Mouse (Mus musculus): ENCODE results near the gene Zbtb7a. TPM values are rescaled to one million over a fixed set of nuclear protein-coding genes. Genes with fewer than 3 reads are reported as not detected.

Zbtb7a gene
- polyA plus RNA-seq (2017; shearing (Covaris generic)), result 43.0 TPM

DNA sequence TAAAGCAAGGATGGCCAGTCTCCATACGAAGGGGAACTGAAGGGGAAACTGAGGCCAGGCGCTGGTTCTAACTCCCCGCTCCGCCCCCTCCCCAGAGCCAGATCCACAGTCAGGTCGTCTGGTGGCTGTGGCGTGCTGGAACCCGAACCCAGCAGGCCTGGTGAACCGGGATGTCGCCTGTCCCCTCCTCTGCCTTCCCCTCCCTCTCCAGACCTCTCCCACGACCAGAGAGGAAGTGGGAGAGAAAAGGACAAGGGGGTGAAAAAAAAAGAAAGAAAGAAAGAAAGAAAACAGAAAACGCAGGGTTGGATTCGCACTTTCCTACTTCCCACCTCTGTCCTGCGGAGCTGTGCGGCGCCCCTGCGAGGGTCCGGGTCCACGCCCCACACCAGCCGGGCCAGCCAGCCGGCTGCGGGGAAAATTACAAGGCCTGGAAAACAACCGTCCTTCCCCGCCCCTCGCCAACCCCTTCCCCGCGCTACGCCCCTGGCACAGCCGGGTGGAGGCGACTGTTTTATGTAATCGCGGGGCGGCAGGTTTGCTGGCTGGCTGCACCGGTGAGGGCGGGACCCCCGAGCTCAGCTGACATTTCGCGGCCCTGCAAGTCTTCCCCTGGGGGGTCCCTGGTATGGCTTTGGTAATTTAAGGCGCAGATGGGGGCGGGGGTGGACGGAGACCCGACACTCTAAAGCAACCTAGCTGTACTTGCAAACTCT, at the start of gene Zbtb7a:
TSS of gene Zbtb7a (plus strand) at position 255 of the 716 bp plus-strand sequence.

DNA sequence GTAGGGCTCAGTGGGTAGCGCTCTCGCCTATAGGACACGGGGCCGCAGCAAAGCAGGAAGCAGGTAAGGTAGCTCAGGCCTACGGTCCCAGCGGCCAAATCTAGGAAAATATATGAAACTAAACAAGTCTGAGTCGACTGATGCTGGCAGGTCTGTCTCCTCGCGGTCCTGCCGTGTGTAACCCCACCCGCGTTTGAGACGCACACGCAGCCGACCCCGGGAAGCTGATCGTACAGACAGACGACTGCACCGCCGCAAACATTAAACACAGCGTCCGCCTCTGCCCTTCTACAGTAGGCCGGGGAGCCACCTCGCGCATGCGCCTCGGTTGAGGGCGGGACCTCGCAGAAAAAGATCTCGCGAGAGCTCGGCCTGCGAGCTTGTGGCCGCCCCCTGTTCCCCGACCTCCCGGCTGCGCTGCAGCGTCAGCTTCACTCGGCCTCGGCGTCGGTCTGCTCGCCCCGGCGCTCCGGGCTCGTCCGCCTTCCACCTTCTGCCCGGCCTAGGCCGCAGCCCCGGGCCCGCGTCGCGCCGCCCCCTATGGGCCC, 29.4 kb upstream of the Zbtb7a start, which contains the start of gene Map2k2:
TSS of gene Map2k2 (plus strand) at position 351 of the 548 bp plus-strand sequence.

DNA sequence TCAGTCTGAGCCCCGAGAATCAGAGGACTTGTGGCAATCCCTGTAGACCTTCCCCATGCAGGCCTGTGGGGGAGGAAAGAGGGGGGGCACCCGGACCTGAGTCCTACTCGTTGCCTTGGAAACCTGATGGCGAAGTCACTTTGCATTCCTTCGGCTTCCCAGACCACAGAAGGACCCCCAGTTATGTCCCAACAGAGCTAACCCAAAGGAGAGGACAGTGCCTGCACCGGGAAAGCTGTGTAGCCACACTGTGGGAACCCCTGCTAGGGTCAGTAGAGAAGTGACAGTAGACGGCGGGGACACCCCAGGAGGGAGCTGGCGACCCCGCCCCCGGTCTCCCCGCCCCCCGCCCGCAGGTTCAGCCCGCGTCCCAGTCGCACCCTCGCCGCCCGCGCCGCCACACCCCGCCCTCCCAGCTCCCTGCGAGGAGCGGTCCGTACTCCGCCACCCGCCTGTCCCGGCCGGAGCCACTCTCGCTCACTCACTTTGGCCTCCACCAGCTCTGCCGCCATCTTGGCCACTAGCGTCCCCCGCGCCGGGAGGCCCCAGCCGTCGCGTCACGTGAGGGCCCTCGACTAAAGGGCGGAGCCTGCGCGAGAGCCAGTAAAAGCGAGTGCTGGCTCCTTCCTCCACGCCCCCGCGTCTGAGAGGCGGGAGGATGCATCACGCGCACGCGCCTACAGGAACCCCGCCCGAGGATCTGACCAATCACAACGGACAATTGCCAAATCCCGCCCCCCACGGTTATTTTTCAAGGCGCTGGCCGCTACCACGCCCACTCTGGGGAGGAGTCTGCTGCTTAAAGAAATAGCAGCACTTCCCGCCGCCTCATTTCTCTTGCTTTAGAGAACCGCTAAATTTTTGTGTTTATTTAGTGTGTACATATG, 32.4 kb downstream of the Zbtb7a start, which contains the start of gene Pias4:
TSS of gene Pias4 (minus strand) at position 724 of the 887 bp plus-strand sequence.

DNA sequence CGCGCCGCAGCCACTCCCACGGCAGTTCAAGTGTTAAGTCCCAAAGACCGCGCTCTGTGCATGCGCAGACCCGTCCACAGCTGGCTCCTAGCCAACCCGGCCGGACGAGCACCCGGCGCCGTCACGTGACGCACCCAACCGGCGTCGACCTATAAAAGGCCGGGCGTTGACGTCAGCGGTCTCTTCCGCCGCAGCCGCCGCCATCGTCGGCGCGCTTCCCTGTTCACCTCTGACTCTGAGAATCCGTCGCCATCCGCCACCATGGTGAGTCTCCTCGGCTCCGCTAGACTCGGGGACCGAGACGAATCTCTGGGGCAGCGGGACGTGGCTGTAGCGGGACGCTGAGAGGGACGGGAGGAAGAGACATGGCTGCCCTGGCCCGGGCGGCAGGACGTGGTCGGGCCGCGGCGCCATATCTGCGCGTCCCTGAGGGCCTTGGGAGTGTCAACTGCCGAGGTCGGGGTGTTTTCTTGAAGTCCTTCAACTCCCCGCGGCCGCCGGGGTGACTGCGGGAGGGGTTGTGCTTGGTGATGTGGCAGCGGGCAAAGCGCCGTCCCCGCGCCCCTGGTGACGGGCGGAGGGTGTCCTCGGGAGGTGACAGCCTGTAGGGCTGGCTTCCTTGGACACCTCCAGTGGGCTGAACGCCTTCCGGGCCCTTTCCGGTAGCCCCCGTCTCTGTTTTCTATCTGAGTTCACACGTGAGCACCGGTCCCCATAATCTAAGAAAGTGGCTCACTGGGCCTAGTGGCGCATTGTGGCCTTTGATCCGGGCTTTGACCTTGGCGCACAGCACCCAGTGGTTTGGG, 41.6 kb downstream of the Zbtb7a start, which contains the start of gene Eef2:
TSS of gene Eef2 (plus strand) at position 166 of the 806 bp plus-strand sequence.

DNA sequence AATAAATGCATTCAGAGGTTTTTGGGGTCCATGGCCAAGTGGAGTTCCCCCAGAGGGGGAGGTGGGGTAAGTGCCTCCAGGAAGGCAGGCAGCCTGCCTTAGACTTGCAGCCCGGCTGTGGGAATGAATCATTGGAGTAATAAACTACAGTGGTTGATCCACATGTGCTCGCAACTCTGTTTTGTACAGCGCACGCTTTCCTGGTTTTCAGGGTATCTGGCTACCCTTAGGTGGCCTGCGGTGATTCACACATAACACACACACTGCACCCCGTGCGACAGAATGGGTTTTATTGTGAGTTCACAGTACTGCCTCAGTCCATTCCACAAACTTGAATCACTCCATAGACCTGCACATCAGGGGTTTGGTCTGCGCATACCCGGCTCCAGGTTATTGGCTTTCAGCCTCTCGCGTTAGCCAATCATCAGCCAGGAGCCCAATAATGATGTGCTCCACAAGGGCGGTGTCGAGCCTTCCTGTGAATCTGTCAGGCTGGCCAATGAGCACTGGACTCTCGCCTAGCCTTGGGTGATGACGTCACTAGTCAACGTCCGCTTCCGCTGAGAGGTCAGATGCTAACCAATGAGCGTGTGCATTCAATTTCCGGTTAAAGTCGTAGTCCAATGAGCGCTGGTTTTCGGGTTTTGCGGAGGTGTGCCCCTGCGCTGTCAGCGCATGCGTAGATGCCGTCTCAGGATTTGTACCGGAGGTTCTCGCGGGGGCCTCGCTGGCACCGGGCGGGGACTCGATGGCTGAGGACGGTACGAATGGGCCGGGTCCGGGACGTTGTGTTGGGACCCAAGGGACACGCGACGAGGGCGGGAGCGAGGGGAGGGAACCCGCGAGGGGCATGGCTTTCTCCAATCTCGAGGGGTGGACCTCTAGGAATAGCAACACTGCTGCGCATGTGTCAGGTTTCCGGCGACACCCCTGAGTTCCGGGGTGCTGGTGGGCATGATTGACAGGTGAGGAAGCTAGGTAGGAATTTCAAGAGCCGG, 47.6 kb downstream of the Zbtb7a start, which contains the start of gene Dapk3:
TSS of gene Dapk3 (plus strand) at position 670 of the 998 bp plus-strand sequence.

DNA sequence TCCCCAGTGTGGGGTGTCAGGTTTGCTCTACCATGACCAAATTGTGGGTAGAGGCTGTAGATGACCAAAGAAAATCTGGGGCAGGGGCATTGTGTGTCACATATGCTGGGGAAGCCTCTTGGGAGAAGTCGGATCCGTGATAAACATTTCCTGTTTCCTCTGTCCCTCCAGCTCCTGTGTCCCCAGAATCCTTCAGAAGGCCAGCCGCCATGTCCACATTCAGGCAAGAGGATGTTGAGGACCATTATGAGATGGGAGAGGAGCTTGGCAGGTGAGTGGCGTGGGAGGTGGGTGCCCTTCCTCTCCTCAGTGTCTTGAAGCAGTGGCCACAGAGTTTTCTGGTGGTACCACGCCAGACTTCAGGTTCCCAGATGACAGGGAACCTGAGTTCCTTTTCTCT, 48.8 kb downstream of the Zbtb7a start, which contains the start of gene 4930442H23Rik:
TSS of gene 4930442H23Rik (minus strand) at position 45 of the 400 bp plus-strand sequence.

DNA sequence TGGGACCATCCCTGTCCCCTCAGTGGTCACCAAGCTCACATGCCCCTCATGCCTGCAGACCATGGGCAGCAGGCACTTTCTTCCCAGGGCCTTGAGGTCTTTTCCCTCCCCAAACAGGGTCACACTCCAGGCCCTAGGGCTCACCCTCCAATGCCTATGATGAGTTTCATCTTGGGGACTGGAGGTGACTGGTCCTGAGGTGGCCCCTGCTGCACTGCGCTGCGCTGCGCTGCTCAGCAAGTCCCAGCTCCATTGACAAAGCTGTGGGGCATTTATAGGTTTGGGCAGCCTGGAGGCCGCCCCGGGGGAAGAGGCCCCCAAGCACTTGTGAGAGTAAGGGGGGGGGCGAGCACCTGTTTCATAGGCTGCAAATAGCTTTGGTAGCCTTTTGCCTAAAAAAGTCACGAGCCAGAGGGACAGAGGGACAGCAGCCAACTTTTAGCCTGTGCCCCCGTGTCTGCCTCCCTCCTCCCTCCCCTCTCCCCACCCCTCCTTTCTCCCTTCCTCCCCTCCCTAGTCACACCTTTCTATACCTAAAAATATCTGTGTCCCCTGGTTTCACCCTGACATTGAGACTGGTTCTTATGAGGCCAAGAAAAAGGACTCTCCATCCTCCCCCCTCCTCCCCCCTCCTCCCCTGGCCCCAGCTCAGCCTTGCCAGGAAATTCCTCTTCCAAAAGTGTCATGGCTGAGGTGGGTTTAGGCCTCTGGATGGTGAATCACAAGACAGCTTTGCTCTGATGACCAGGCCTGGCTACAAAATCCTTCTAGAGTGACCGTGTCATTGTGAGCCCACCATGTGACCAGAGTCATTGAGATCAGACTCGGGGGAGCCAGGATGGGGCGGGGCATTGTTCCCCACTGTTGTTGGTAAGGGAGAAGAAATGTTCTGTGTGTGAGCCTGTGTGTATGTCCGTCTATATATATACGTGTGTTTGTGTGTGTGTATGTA, 67.1 kb downstream of the Zbtb7a start, which contains the start of gene Nmrk2:
TSS of gene Nmrk2 (minus strand) at position 245 of the 952 bp plus-strand sequence.

Other genes starting within 250 kb of the Zbtb7a start
- 243 TPM for gene Timm13, start 234.3 kb upstream of the Zbtb7a start, polyA plus RNA-seq (2017; shearing (Covaris generic))
- gene Lmnb2, start 217.0 kb upstream of the Zbtb7a start, polyA plus RNA-seq (2017; shearing (Covaris generic)), result 18.9 TPM
- gene Gadd45b, start 205.1 kb upstream of the Zbtb7a start, polyA plus RNA-seq (2017; shearing (Covaris generic)), result 93.6 TPM
- gene Gng7, start 120.3 kb upstream of the Zbtb7a start, polyA plus RNA-seq (2017; shearing (Covaris generic)), result 0.09 TPM
- not detected for gene Diras1, start 109.6 kb upstream of the Zbtb7a start, polyA plus RNA-seq (2017; shearing (Covaris generic))
- 20.4 TPM for gene Slc39a3, start 97.8 kb upstream of the Zbtb7a start, polyA plus RNA-seq (2017; shearing (Covaris generic))
- 124 TPM for gene Sgta, start 75.0 kb upstream of the Zbtb7a start, polyA plus RNA-seq (2017; shearing (Covaris generic))
- 17.8 TPM for gene Thop1, start 65.2 kb upstream of the Zbtb7a start, polyA plus RNA-seq (2017; shearing (Covaris generic))
- gene Creb3l3, start 36.3 kb upstream of the Zbtb7a start, polyA plus RNA-seq (2017; shearing (Covaris generic)), result not detected
- gene Map2k2, start 29.3 kb upstream of the Zbtb7a start, polyA plus RNA-seq (2017; shearing (Covaris generic)), result 51.7 TPM
- gene Pias4, start 32.7 kb downstream of the Zbtb7a start, polyA plus RNA-seq (2017; shearing (Covaris generic)), result 51.7 TPM
- gene Eef2, start 41.4 kb downstream of the Zbtb7a start, polyA plus RNA-seq (2017; shearing (Covaris generic)), result 783 TPM
- 6.7 TPM for gene Dapk3, start 47.8 kb downstream of the Zbtb7a start, polyA plus RNA-seq (2017; shearing (Covaris generic))
- not detected for gene 4930442H23Rik, start 48.6 kb downstream of the Zbtb7a start, polyA plus RNA-seq (2017; shearing (Covaris generic))
- 0.22 TPM for gene Nmrk2, start 66.8 kb downstream of the Zbtb7a start, polyA plus RNA-seq (2017; shearing (Covaris generic))
- 10.3 TPM for gene Atcay, start 95.6 kb downstream of the Zbtb7a start, polyA plus RNA-seq (2017; shearing (Covaris generic))
- gene Zfr2, start 97.9 kb downstream of the Zbtb7a start, polyA plus RNA-seq (2017; shearing (Covaris generic)), result 5.8 TPM
- gene Matk, start 117.7 kb downstream of the Zbtb7a start, polyA plus RNA-seq (2017; shearing (Covaris generic)), result 166 TPM
- 109 TPM for gene Mrpl54, start 131.7 kb downstream of the Zbtb7a start, polyA plus RNA-seq (2017; shearing (Covaris generic))
- 68.0 TPM for gene Apba3, start 131.7 kb downstream of the Zbtb7a start, polyA plus RNA-seq (2017; shearing (Covaris generic))
- 28.8 TPM for gene Tjp3, start 156.4 kb downstream of the Zbtb7a start, polyA plus RNA-seq (2017; shearing (Covaris generic))
- 52.4 TPM for gene Pip5k1c, start 157.7 kb downstream of the Zbtb7a start, polyA plus RNA-seq (2017; shearing (Covaris generic))
- 39.4 TPM for gene Cactin, start 185.9 kb downstream of the Zbtb7a start, polyA plus RNA-seq (2017; shearing (Covaris generic))
- 67.8 TPM for gene Tbxa2r, start 193.5 kb downstream of the Zbtb7a start, polyA plus RNA-seq (2017; shearing (Covaris generic))
- 0.16 TPM for gene Gipc3, start 208.0 kb downstream of the Zbtb7a start, polyA plus RNA-seq (2017; shearing (Covaris generic))
- gene Hmg20b, start 215.3 kb downstream of the Zbtb7a start, polyA plus RNA-seq (2017; shearing (Covaris generic)), result 36.0 TPM
- 1.9 TPM for gene Mfsd12, start 222.3 kb downstream of the Zbtb7a start, polyA plus RNA-seq (2017; shearing (Covaris generic))
- 1.8 TPM for gene 4930404N11Rik, start 230.6 kb downstream of the Zbtb7a start, polyA plus RNA-seq (2017; shearing (Covaris generic))
- gene Fzr1, start 243.3 kb downstream of the Zbtb7a start, polyA plus RNA-seq (2017; shearing (Covaris generic)), result 27.4 TPM
- gene Dohh, start 249.2 kb downstream of the Zbtb7a start, polyA plus RNA-seq (2017; shearing (Covaris generic)), result 52.8 TPM
- 6.0 TPM for gene Gm48551, start 249.2 kb downstream of the Zbtb7a start, polyA plus RNA-seq (2017; shearing (Covaris generic))

All from inflammation-experienced regulatory T-cells, adult 16 weeks (primary cell).